Mouse (Mus musculus): ENCODE data around the gene Zc3h12c.

DNA sequence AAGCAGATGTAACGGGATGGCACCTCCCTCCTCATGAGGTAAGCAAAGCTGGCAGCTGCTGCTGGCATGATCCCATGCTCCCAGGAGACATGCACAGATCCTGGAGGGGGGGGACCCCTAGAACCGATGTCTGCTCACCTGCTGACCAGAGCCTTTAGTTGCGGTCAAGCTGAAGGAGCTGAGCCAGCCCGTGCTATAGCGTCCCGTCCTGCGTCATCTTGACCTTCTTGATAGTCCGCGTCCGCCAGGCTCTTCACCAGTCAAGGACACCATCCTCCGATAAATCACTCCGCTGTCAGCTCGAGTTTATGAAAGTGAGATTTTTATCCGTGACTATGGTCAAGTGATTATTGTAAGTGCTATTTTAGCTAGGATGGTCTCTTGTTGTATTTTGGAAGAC is 67.9 kb downstream of the Zc3h12c start:
- TF ChIP-seq CTCF (IDR thresholded peaks at IDR 0.05; ENCODE audit: insufficient read depth, low read depth, low read length) (no peak), POLR2A (IDR thresholded peaks at IDR 0.05; ENCODE audit: insufficient read depth, low read depth, low read length) (no peak)

All from olfactory bulb, adult 2 months (tissue).